Mouse (Mus musculus): ENCODE results near the gene Nedd4. TPM values are rescaled to one million over a fixed set of nuclear protein-coding genes. Genes with fewer than 3 reads are reported as not detected.

Gene Nedd4
- polyA plus RNA-seq, 1 experiment from 2014 or later = 605 TPM

DNA sequence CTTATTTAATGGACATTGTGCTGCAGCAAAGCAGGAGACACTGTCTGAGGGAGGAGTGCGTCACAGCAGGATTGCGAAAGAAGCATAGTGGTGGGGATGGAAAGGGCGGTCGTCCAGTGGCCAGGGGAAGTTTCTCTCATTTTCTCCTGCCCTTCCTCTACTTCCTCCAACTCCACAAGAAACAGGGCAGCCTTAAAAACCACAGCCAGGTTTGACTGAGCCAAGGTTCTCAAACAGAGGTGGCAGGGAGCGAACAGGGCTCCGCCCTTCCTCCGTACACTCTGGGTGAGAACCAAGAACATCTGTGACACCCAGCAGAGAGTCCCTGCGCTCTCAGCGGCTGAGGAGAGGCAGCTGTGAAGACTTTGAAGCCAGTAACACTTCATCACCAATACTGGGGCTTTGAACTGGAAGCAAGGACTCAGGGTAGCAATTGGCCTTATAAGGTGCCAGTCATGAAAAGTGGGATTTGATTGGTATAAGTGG is 135.0 kb downstream of the Nedd4 start:
- DNase-seq (ENCODE audit: low spot score) = no peak
- 47% methylated on average over 9 of the region's 9 CpGs for WGBS

More for the DNA sequence above, 135.0 kb downstream of the Nedd4 start:
- Histone ChIP-seq H3K27me3 (ENCODE audit: low read depth, poor library complexity, severe bottlenecking) (no peaks in the 10 kb centered on the region), H3K4me1 (peaks cover 13% of the 10 kb centered on the region), H3K36me3 (no peaks in the 10 kb centered on the region), H3K9me3 (replicated peaks) (peaks cover 9% of the 10 kb centered on the region; the same call in 1 of the 2 replicates), H3K27ac (replicated peaks) (no peak overlapping the region), H3K4me3 (no peak overlapping the region)

Other genes with a start within 250 kb of the Nedd4 start
- 52.9 and 53.8 TPM in 2 replicates for gene Mns1, start 224.3 kb upstream of the Nedd4 start, polyA plus RNA-seq (2016; fragmentation: Nextera tagmentation; extraction: Ambion mirVana)
- gene Tex9, start 170.1 kb upstream of the Nedd4 start, polyA plus RNA-seq (2016; fragmentation: Nextera tagmentation; extraction: Ambion mirVana) = 69.6 and 75.0 TPM in 2 replicates
- gene Rfx7, start 130.1 kb upstream of the Nedd4 start, polyA plus RNA-seq (2016; fragmentation: Nextera tagmentation; extraction: Ambion mirVana) = 14.8 and 15.4 TPM in 2 replicates
- gene Prtg, start 144.5 kb downstream of the Nedd4 start, polyA plus RNA-seq (2016; fragmentation: Nextera tagmentation; extraction: Ambion mirVana) = 9.9 and 19.9 TPM in 2 replicates